Mouse (Mus musculus): Measurements from ENCODE around the gene Hdhd3. TPM values are rescaled to one million over a fixed set of nuclear protein-coding genes. Genes with fewer than 3 reads are reported as not detected.

Gene Hdhd3
- polyA plus RNA-seq, 1 experiment from 2014 or later = 13.2 TPM

DNA sequence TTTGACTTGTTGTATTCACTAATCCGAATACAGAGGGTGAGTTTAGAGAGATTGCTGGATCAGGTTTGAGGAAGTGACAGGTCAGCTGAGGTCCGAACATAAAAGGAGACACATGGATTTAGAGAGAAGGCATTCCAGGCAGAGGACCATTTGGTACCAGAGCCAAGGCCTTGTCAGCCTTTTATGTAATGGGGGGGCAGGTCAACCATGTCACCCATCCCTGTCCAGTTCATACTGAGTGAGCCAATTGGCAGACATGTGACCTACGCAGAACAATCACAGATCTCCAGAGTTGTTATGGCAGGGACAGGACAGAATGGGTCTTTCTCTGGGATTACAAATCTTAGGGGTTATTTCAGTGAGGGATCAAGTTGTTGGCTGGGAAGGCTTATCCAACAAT lies 2.7 kb upstream of the Hdhd3 start:
- no peaks in the 10 kb centered on the region for H3K9me3 ChIP-seq
- H3K27me3 ChIP-seq (replicated peaks; ENCODE audit: low read depth, poor library complexity, severe bottlenecking) = no peaks in the 10 kb centered on the region
- H3K4me3 ChIP-seq = no peak overlapping the region
- H3K36me3 ChIP-seq (replicated peaks) = peaks cover 39% of the 10 kb centered on the region
- H3K27ac ChIP-seq (replicated peaks) = no peak overlapping the region
- no peak for DNase-seq (ENCODE audit: low spot score)
- peaks cover 18% of the 10 kb centered on the region for H3K4me1 ChIP-seq
- WGBS = 90% methylated on average over 3 of the region's 3 CpGs

DNA sequence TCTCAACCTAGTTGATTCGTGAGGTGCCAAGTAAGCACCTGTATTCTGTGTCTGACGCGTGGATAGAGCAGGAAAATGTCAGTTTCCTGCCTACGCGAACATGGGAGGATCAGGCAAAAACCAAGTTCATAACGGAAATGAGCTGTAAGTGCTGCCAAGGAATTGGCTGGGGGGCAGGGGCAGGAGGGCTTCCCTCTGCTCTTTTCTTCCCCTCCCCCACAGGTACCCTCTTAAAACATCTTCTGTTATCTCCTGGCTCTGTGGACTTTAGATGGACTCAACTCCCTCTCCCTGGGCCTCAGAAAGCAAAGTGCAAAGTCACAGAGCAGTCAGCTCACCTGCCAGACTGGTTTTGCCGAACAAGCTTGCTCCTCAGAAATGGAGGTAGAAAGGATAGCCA lies 298 bp downstream of the Hdhd3 start:
- no peak for DNase-seq (ENCODE audit: low spot score)
- no peaks in the 10 kb centered on the region for H3K27me3 ChIP-seq (replicated peaks; ENCODE audit: low read depth, poor library complexity, severe bottlenecking)
- 75% methylated on average over 7 of the region's 7 CpGs for WGBS
- no peaks in the 10 kb centered on the region for H3K9me3 ChIP-seq
- peaks cover 20% of the 10 kb centered on the region for H3K4me1 ChIP-seq
- H3K27ac ChIP-seq (replicated peaks) = no peak overlapping the region
- 0 out of 2 replicates have a peak overlapping the region, but pooled peaks have one; percentile 87 for H3K4me3 ChIP-seq
- peaks cover 31% of the 10 kb centered on the region for H3K36me3 ChIP-seq (replicated peaks)

DNA sequence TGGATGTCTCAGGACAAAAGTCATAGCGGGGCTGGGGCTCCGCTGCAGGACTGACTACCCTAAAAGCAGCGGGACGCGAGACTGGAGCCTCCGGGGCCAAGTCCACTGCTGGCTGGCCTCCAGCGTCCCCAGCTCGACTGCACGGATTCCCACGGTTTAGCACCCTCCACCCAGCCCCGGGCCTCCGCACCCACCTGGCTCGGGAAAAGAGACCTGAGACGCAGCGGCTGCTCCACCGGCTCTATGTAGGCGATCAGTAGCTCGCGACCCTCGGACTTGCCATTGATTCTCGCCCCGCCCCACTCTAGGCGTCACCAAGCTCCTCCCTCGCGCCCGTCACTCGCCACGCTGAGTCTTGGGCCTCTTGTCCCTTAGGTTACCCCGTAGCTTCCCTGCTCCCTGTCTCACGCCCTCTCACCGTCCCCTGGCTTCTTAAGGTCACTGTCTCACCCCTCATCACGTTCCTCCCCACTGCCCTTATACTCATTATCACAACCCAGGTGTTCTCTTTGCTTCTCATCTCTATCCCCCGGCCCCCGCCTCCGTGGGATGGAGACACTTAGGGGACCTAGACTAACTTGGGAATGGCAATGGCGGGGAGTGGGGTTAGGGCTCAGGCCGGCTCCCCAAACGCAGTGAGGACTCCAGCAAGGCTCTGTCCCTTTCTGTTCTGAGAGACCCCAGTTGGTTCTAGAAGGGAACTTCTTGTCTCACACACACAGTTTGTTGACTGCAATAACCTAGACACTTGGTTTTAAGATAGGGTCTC lies 1.1 kb downstream of the Hdhd3 start:
- Histone ChIP-seq H3K9me3 (no peaks in the 10 kb centered on the region), H3K27me3 (replicated peaks; ENCODE audit: low read depth, poor library complexity, severe bottlenecking) (no peaks in the 10 kb centered on the region), H3K4me1 (peaks cover 20% of the 10 kb centered on the region), H3K36me3 (replicated peaks) (peaks cover 27% of the 10 kb centered on the region), H3K27ac (replicated peaks) (peak overlapping the region; percentile 86), H3K4me3 (peak overlapping the region; percentile 87)
- peak; percentile 93 for DNase-seq (ENCODE audit: low spot score)
- WGBS = 2% methylated on average over 38 of the region's 38 CpGs

DNA sequence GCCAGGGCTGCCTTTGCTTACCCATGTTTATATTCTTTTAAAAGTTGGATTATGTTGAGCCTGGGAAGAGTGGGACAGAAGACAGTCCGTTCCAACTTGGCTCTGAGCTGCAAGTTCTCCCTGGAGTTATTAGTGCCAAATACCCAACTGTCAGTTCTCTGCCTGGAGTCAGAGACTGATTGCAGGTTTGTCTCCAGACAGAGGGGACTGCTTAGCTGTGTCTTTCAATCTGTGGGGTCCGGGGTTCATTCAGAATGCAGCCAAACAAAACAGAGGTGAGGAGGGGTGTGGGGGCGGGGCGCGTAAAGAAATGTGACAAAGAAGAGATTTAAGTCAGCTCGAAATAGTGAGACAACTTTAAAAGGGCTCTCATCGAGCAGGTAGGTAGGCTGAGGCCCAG lies 1.7 kb downstream of the Hdhd3 start:
- WGBS = 6% methylated on average over 7 of the region's 7 CpGs
- no peaks in the 10 kb centered on the region for H3K9me3 ChIP-seq

DNA sequence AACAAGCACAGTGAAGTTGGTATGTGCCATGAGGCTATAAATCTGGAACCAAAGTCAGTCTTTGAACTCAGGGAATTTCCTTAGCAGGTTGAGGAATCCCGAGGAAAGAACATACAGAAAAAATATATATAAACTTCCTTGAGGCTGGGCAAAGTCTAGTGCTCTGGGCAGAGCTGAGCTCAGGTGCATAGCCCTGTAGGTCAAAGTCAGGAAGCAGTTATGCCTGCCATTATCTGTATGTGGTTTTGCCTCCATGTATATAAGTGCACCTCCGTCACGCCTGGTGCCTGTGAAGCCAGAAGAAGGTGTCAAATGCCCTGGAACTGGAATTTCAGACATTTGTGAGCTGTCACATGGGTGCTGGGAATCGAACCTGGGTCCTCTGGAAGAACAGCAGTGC lies 2.5 kb downstream of the Hdhd3 start:
- Histone ChIP-seq H3K4me3 (no peak overlapping the region), H3K36me3 (replicated peaks) (peaks cover 26% of the 10 kb centered on the region), H3K27me3 (replicated peaks; ENCODE audit: low read depth, poor library complexity, severe bottlenecking) (no peaks in the 10 kb centered on the region), H3K27ac (replicated peaks) (no peak overlapping the region), H3K4me1 (peaks cover 20% of the 10 kb centered on the region), H3K9me3 (no peaks in the 10 kb centered on the region)
- WGBS = 87% methylated on average over 4 of the region's 4 CpGs
- DNase-seq (ENCODE audit: low spot score) = no peak

More for the DNA sequence above, 1.7 kb downstream of the Hdhd3 start:
- Histone ChIP-seq H3K4me3 (peak overlapping the region; percentile 87), H3K4me1 (peaks cover 20% of the 10 kb centered on the region), H3K27ac (replicated peaks) (peak overlapping the region; percentile 86), H3K27me3 (replicated peaks; ENCODE audit: low read depth, poor library complexity, severe bottlenecking) (no peaks in the 10 kb centered on the region), H3K36me3 (replicated peaks) (peaks cover 26% of the 10 kb centered on the region)
- no peak for DNase-seq (ENCODE audit: low spot score)

DNA sequence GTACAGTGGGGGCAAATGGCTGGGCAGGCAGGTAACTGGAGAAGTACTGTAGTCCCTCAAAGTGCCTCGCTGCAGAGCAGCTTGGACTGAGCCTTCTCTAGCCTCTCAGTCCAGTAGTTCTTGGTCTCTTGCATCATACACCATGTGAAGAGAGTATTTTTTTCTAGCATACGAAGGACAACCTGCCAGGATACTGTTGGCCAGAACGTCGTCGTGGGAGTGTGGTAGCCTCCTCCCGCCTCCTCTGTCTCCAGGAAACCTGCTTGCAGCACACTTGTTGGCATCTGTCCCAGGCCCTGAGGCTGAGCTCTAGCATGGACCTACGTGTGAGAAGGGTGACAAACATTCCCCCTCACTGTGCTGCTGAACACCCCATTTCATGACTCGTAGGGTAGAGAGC lies 6.5 kb downstream of the Hdhd3 start:
- WGBS = 88% methylated on average over 8 of the region's 8 CpGs
- DNase-seq (ENCODE audit: low spot score) = no peak
- Histone ChIP-seq H3K9me3 (no peaks in the 10 kb centered on the region), H3K4me1 (peaks cover 8% of the 10 kb centered on the region), H3K27me3 (replicated peaks; ENCODE audit: low read depth, poor library complexity, severe bottlenecking) (no peaks in the 10 kb centered on the region), H3K4me3 (no peak overlapping the region), H3K27ac (replicated peaks) (no peak overlapping the region), H3K36me3 (replicated peaks) (peaks cover 26% of the 10 kb centered on the region)

DNA sequence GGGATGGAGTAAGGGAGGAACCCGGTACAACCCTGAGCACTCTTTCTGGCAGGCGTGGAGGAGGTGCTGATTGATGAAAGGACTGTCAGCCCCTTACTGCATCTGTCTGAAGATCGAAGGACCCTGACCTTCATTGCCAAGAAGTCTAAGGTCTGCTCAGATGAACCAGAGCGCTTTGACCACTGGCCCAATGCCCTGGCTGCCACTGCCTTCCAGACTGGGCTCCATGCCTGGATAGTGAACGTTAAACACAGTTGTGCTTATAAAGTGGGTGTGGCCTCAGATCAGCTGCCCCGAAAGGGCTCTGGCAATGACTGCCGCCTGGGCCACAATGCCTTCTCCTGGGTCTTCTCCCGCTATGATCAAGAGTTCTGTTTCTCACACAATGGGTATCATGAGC lies 7.3 kb downstream of the Hdhd3 start:
- 85% methylated on average over 8 of the region's 8 CpGs for WGBS

DNA sequence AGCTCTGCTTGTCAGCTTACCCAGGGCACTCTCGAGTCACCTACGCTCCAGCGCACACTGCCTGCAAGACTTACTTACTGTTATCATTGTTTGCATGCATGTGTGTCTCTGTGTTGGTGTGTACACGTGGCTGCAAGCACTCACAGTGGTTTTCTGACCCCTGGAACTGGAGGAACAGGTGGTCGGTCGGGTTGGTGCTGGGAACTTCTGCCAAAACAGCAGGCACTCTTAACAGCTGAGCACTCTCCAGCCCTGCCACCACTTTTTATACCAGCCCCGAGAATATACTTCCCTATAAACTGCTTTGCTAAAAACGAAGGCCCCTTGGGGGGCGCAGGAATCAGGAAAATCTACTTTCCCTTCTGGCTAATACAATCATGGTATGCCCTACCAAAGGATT lies 9.0 kb downstream of the Hdhd3 start:
- Histone ChIP-seq H3K4me3 (no peak overlapping the region), H3K27ac (replicated peaks) (no peak overlapping the region), H3K27me3 (replicated peaks; ENCODE audit: low read depth, poor library complexity, severe bottlenecking) (no peaks in the 10 kb centered on the region), H3K36me3 (replicated peaks) (peaks cover 17% of the 10 kb centered on the region), H3K9me3 (no peaks in the 10 kb centered on the region), H3K4me1 (no peaks in the 10 kb centered on the region)
- DNase-seq (ENCODE audit: low spot score) = no peak
- WGBS = 72% methylated on average over 9 of the region's 9 CpGs

More for the DNA sequence above, 7.3 kb downstream of the Hdhd3 start:
- H3K4me1 ChIP-seq = peaks cover 2% of the 10 kb centered on the region; the same call in 1 of the 2 replicates
- no peak overlapping the region for H3K27ac ChIP-seq (replicated peaks)
- no peak for DNase-seq (ENCODE audit: low spot score)
- no peaks in the 10 kb centered on the region for H3K27me3 ChIP-seq (replicated peaks; ENCODE audit: low read depth, poor library complexity, severe bottlenecking)
- H3K9me3 ChIP-seq = no peaks in the 10 kb centered on the region
- H3K36me3 ChIP-seq (replicated peaks) = peaks cover 26% of the 10 kb centered on the region
- no peak overlapping the region for H3K4me3 ChIP-seq

DNA sequence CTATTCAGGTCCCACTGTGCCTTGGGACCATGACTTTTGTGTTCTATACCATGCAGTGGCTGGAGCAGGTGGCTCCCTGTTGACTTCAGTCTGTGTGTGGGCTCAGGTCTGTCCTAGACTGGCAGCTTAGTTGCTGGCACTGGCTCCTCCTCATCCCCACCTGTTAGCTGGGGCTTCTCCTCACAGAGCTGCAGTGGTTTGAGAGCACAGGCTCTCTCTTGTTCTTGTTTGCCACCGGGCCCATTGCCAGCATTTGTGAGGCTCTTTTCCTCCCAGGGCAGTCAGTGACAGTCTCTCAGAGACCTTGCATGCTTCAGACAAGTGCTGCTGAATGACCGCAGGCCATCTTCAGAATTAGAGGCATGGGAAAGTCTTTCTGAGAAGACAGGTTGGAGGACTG lies 10.6 kb downstream of the Hdhd3 start:
- H3K4me3 ChIP-seq = no peak overlapping the region
- H3K27ac ChIP-seq (replicated peaks) = no peak overlapping the region
- H3K9me3 ChIP-seq = no peaks in the 10 kb centered on the region
- H3K27me3 ChIP-seq (replicated peaks; ENCODE audit: low read depth, poor library complexity, severe bottlenecking) = no peaks in the 10 kb centered on the region
- peaks cover 4% of the 10 kb centered on the region; the same call in 1 of the 2 replicates for H3K4me1 ChIP-seq
- peaks cover 2% of the 10 kb centered on the region; the same call in 1 of the 2 replicates for H3K36me3 ChIP-seq (replicated peaks)
- no peak for DNase-seq (ENCODE audit: low spot score)
- WGBS = 84% methylated on average over 2 of the region's 2 CpGs

DNA sequence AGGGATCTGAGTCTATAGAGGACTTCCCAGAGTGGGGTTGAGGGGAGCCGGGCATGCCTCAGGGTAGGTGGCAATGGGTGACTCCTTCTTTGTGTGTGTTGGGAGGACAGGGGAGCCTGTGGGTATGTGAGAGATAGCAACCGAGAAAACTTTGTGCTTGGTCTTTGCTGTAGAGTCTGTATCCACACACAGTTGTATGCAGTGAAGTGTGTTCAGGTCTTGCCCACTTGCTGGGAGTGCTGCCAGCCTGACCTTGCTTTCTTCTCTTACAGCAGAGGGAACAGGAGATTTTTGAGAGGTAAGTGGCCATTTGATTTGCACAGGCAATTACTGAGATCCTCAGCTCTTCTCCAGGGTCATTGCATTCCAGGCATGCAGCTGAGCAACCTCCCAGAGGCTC lies 15.4 kb downstream of the Hdhd3 start:
- H3K36me3 ChIP-seq (replicated peaks) = no peaks in the 10 kb centered on the region
- no peak overlapping the region for H3K27ac ChIP-seq (replicated peaks)
- no peaks in the 10 kb centered on the region for H3K27me3 ChIP-seq (replicated peaks; ENCODE audit: low read depth, poor library complexity, severe bottlenecking)
- H3K4me1 ChIP-seq = peaks cover 15% of the 10 kb centered on the region
- no peak for DNase-seq (ENCODE audit: low spot score)
- 84% methylated on average over 2 of the region's 2 CpGs for WGBS
- no peak overlapping the region for H3K4me3 ChIP-seq
- H3K9me3 ChIP-seq = no peaks in the 10 kb centered on the region

DNA sequence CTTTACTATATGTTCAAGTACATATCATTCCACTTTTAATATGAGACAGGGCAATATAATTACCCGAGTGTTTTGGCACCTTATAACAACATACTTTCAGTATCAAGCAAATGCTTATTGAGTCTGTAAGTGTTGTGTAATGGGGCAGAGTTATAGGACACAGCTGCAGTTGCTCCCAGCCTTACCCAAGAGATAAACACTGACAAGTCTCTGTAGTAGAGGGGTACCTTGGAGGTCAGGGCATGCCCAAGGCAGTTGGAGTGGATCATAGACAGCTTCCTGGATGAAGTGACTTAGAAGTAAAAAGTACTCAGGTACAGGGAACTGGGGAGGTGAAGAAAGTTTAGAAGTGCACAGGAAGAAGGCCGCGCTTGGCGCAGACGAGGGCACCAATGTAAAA lies 16.1 kb downstream of the Hdhd3 start:
- Histone ChIP-seq H3K36me3 (replicated peaks) (no peaks in the 10 kb centered on the region), H3K27ac (replicated peaks) (no peak overlapping the region), H3K4me1 (peaks cover 15% of the 10 kb centered on the region), H3K4me3 (no peak overlapping the region), H3K9me3 (no peaks in the 10 kb centered on the region), H3K27me3 (replicated peaks; ENCODE audit: low read depth, poor library complexity, severe bottlenecking) (0 out of 2 replicates have a peak, but pooled peaks cover 5% of the 10 kb centered on the region)
- WGBS = 96% methylated on average over 5 of the region's 5 CpGs
- no peak for DNase-seq (ENCODE audit: low spot score)

DNA sequence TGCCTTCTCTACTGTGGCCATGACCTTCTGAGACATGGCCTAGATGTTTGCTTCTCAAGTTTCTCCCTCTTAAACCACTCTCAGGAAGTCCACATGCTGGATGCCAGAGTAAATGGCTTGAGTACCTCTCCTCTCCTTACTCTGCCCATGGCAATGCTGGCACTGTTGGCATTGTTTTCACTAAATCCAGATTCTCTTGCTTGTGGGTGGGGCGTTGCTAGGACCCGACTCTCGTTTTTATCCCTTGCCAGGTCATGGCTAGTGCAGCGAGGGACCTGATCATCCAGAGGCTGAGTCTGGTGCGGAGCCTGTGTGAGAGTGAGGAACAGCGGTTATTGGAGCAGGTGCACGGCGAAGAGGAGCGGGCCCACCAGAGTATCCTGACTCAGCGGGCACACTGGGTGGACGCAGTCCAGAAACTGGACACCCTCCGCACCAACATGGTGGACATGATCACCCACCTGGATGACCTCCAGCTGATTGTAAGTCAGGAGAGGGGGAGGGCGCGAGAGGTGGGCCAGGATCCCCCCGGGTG lies 17.0 kb downstream of the Hdhd3 start:
- H3K4me1 ChIP-seq = peaks cover 15% of the 10 kb centered on the region
- peaks cover 14% of the 10 kb centered on the region for H3K27me3 ChIP-seq (replicated peaks; ENCODE audit: low read depth, poor library complexity, severe bottlenecking)
- no peak overlapping the region for H3K27ac ChIP-seq (replicated peaks)
- WGBS = 92% methylated on average over 15 of the region's 15 CpGs
- no peaks in the 10 kb centered on the region for H3K36me3 ChIP-seq (replicated peaks)
- DNase-seq (ENCODE audit: low spot score) = no peak
- H3K4me3 ChIP-seq = no peak overlapping the region
- no peaks in the 10 kb centered on the region for H3K9me3 ChIP-seq
